Mouse (Mus musculus) embryo, embryonic 11 days (tissue): ENCODE data around the gene Khdrbs1.
"Not testable (repeated sequence)": the region's sequence is repeated elsewhere in the genome, so short reads cannot be mapped to it uniquely, and the experiment has no call there.

ENCODE experiments used
- DNase-seq: peaks from one replicate; pipeline ENCODE4 v3.0.0-alpha.2; 2015

The Khdrbs1 gene

DNA sequence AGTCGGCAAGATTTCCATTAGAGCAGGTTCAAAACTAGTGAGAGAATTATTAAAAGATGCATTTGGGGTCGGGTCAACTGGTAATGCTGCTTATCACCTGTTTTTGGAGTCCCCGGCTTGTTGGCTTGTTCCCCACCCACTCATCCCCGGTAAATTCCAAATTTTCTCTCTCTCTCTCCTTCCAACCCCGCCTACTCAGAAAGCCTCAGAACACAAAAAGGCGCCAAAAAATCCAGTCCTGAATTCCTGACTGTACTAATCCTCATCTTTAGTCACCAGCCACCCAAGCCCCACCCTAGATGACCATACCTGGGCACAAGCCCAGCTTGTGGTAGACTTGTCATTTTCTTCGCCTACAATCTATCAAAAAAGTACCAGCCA is 897 bp upstream of the Khdrbs1 start:
- peak; percentile 65 for DNase-seq

DNA sequence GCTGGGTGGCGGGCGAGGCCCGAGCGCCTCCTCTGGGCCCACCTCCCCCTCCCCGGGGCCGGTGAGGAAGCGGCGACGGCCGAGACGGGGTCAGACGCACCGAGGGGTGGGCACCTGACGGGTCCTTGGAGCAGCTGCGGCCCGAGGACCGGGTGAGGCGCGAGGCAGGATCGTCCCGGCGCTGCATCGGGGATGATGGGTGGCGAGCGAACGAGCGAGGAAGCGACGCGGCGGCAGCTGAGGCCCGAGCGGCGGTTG is 200 bp downstream of the Khdrbs1 start:
- DNase-seq: no peak

DNA sequence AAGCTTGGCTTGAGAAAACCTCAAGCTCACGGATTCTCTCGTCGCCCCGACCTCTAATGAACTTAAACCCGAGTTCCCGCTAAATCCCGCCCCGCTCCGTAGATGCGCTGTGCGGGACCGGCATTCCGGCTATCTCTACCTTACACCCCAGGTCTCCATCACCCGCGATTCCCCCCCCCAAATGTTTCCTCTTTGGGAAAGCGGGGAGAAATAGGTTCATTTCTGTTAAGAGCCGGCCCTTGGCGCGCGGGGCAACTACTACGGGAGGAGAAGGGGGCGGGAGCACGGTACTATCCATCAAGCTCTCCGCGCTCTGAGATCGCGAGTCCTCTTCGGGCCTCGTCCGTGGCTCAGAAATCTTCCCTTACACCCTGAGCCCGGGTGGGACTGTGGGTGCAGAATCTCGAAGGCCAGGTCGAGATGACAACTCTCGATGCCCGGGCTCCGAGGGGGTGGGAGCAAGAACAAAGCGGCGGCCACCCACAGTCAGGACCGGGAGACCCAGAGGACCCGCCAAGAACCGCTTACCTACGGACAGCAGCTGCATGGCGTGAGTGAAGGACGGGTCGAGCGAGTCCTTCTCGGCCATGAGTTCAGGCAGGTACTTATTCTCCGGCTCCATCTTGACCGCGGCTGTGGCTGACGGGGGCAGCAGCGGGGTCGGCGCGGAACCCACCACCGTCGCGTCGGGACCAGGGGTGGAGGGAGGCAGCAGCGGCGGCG is 691 bp downstream of the Khdrbs1 start:
- DNase-seq: peak; percentile 68

DNA sequence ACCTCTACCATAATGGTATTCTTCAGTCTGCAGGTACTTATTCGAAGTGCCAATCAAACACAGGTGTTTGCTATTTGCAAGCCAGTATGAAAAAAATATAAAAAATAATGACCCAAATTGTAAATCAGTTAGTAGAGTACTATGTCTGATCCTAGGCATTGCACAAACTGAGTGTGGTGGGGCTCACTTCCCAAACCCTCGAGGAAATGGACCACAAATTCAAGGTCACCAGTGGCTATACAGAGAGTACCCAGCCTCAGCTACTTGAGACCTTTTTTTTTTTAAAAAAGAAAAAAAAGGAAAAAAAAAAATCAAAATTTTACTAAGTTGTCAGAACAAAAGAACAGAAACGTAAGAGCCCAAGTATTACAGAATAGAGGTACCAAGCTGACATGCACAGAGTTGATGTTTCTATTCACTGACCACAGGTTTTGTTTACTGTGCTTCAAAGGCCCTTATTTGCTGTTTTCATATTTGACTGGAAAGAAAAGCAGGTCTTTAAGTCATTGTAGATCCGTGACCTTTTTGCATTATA is 2.9 kb downstream of the Khdrbs1 start:
- DNase-seq: no peak

DNA sequence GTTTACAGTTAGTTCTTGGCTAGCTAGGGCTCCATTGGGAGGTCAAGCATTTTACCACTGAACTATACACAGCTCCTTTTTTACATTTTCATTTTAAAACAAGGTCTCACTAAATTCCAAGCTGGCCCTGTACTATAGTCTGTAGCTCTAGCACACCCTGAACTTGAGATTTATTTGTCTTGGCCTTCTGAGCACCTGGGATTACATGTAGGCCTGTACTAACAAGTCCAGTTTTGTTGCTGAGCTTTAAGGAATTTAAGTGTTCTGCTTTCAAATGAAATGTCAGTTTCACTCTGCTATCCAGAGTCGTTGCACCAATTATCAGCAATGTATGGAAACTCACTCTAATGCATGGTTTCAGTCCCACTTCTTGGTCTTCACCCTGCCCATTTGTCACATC is 5.9 kb downstream of the Khdrbs1 start:
- DNase-seq: no peak

DNA sequence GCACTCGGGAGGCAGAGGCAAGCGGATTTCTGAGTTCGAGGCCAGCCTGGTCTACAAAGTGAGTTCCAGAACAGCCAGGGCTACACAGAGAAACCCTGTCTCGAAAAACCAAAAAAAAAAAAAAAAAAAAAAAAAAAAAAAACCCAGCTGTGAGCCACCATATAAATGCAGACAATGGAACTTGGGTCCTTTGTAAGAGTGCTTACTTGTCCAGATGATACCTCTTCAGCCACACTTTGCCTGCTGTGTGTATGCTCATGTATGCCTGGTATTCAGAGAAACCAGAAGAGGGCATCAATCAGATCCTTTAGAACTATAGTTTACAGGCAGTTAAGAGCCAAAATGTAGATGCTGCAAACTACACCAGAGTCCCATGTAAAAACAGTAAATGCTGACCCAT is 6.6 kb downstream of the Khdrbs1 start:
- not testable (repeated sequence) for DNase-seq

DNA sequence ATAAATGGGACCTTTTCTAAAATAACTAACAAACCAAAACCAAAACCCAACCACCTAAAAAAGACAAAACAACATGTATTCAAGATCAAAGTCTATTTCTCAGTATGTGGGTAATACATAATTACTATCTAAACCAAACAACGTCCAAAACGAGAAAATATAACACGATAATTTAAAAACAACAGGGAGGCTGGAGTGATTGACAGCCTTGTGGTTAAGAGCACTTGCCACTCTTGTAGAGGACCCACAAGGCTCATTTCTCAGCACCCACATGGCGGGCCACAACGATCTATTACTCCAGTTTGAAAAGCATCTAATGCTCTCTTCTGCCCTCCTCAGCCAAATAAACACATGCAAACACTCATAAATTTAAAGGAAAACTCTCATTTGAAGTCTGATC is 10.7 kb downstream of the Khdrbs1 start:
- no peak for DNase-seq

DNA sequence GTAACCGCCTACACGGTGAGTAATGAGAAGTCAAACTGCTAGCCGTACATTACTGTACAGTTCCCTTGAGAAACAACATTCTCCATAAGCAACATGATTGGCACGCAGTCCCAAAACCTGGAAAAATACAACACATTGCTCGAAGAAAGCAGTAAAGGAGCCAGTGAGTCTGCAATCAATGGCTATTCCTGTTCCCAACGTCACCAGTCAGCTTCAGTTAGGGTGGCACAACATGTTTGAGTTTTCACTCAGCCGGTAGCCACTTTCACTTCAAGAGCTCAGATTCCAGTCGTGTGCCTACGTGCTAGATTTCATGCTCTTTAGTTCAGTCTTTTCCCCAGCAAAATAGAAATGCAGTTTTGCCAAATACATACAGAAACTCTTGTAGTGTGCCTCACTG is 25.8 kb downstream of the Khdrbs1 start:
- no peak for DNase-seq

DNA sequence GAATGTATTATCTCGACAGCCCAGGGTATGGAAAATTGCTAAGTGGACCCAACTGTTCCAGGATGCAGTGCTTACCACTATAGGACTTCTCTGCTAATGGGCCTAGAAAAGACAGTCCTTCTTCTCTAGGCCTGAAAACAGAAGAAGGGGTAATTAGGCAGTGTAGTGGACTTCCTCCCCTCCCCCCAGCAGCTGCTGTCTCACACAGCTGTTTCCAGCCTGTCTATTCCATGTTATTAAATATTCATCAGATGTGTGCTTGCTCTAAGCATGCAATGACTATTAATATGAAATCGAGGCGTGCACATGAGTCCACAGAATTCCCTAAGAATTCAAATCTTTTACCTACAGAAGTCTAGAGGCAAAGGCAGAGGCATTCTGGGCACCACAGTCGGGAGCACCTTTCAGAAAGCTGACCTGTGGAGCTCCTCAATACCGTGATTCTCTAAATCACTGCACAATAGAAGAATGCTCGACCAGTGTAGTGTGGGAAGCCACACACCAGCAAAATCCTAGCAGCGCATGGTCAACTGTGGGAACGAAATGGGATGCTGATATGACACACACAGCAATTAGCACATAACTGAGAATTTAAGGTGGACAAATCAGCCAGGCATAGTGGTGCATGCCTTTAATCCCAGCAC is 32.5 kb downstream of the Khdrbs1 start:
- peak; percentile 18 for DNase-seq

DNA sequence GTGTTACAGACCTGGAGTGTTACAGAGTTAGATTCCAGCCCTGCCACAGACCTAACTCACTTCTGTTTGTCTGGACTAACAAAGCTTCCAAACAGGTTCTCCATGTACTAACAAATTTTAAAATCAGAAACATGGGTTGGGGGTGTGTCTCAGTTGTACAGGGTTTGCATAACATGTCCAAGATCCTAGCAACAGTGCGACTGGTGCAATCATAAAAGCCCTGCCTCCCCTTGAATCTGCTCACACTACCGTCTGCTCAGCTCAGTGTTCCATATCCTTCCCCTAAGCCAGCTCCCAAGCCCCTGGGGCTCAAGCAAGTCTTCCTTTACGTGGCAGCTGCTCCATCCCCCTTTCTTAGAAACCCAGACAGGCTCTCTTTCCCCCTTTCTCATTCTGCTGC is 35.4 kb downstream of the Khdrbs1 start:
- no peak for DNase-seq

DNA sequence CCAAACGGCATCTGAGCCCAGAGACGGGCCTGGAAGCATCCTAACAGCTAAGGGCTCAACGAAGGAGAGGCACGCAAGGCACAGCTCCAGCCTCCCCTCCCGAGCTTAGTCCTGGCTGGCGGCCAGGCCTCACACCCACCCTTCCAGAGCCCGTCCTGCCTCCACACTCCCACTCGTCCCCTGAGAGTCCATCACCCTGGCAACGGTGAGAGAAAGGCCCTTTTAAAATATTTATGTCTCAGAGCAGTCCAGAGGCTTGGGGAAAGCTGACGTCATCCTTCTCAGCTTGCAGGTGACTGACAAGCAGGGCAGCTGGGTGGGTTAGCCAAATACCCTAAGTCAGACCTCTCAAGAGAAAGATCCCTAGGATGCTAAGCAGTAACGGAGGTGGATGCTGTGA is 39.6 kb downstream of the Khdrbs1 start:
- peak; percentile 82 for DNase-seq

DNA sequence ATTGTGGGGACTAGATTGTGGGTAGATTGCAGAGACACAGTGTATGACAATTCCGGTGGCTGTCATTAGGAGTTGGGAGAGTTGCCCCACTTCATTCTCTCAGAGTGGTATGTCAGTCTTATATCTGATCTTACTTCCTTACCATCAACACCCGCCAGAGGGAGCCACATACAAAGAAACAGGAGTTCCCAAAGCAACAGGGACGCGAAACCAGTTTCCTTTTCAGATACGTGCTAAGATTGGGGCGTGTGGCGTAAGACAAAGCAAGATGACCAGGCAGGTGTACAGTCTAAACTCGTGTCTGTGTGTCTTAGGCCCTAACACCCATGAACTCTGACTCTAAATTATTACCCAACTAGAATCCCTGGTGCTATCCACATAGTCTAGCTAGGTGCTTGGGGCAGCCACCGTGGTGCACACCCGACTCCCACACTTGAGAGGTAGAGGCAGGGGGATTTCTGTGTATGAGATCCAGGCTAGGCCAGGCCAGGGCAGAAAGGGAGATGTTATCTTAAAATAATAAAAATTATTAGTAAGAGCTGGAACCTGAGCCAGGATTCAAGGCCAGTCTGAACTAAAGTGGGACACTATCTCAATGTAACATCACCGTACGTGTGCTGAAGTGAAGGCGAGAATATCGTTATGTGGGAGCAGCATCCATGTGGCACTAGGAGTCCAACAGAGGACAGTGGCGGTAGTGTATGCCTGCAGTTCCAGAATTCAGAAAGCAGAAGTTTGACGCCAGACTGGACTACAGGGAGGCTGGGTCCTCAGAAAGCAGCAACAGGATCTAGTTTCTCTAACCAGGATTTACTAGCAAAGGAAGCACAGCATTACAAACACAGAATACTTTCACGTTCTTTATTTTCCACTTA is 40.4 kb downstream of the Khdrbs1 start:
- peak; percentile 88 for DNase-seq

DNA sequence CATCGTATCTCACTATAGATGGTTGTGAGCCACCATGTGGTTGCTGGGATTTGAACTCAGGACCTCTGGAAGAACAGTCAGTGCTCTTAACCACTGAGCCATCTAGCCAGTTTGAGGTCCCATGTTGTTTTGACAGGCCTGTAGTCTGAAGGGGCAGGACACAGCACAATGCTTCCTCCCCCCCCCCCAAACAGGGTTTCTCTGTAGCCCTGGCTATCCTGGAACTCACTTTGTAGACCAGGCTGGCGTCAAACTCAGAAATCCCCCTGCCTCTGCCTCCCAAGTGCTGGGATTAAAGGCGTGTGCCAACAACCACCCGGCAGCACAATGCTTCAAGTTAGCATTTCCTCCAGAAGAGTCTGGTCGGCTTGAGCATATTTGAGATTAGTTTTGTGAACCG is 41.4 kb downstream of the Khdrbs1 start:
- not testable (repeated sequence) for DNase-seq

DNA sequence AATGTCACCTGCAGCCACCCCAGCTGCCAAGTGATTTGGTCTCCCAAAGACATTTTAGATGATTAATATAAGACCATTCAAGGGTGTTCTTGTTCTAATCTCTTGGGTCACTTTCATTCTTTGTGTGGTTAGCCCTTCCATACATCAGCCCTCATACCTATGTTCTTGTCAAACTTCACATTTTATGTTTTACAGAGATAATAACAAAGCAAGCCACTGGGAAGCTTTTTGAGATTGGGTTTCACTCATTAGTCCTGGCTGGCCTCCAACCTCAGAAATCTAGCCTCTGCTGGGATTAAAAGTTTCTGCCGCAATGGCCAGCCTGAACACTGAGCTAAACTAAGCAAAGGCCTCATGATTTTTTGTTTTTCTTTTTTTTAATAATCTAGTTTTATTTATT is 41.9 kb downstream of the Khdrbs1 start:
- no peak for DNase-seq

DNA sequence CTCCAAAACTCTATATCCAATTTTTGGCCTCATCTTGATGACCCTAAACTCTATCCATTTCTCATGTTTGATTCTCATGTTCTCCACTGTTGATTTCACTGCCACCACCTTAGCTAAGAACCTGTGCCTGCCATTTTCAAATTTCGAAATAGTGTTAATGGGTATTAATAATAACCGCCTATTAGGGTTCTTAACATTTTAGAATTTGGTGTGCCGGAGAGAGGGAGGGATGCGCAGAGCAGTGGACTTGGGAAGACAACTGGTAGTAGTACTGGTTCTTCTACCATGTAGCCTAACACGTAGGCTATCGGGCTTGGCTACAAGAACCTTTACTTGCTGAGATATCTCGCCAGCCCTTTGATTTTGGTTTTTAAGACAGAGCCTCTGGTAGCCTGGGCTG is 44.9 kb downstream of the Khdrbs1 start:
- DNase-seq: peak; percentile 22

DNA sequence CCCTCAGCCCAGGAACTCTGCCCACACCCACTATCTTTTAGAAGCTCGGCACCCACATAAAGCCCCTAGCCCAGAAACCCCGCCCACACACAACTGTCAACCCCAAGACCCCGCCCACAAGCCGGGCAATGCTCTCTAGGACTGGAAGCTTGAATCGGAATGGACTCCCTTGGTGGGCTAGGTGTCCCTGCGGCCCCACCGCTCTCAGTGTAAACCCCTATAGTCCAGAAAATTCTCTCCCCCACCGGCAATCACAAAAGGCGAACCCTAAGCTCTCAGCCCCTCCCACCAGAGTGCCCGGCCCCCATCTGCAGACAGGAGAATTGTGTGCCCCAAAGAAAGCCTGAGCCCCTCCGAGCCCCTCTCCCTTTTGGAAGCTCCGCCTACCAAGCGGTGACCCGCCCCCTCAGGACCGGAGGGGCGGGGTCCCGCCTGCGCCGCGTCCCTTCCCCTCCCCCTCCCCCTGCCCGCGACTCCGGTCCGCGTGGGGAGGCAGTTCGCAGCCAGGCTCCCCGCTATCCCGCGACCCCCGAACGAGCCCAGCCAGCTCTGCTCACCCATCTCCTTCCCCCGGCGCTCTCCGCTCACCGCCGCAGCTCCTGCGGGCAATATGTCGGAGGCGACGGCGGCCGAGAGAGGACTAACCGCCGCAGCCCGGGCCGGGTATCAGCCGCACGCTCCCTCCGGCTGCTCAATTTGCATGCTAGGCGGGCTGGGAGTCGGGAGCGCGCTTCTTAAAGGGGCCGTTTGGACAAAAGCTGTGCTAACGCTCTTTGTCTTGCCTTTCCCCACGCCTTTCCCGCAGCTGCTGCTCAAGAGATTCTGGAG is 45.7 kb downstream of the Khdrbs1 start, which contains the start of gene Tmem39b:
TSS of gene Tmem39b (minus strand) at position 681 of the 828 bp plus-strand sequence.
- peak; percentile 97 for DNase-seq

DNA sequence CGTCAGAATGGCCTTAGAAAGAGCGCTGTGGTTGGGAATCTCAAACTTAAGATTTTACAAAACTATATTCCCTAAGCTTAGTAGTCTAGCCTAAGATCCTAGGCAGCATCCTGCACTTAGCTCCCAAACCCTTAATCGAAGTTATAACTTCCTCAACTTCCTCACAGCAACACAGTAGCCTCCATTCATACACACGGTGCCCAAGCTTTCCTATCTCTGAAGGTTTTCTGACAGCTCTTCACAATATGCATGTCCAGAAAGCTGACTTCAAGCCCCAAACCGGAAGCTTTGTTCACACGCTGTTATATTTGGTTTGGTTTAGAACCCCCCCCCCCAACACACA is 46.3 kb downstream of the Khdrbs1 start:
- DNase-seq: no peak

DNA sequence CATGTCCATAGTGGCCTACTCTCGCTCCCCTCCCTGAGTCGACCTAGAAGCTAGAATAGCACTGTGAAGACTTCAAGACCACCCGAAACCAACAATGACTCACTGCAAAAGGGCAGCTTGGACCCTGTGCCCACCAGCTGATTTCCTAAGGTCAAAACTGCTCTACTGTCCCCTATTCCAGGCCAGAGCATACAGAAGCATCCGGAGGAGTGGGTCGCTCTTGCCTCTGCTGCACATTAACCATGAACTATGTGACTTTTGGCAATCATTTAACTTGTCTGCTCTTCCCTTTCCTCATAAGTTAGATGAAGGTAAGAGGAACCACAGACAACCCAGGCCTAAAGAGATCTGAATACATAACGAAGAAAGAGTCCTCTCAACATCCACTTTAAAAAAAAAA is 57.6 kb downstream of the Khdrbs1 start:
- no peak for DNase-seq

DNA sequence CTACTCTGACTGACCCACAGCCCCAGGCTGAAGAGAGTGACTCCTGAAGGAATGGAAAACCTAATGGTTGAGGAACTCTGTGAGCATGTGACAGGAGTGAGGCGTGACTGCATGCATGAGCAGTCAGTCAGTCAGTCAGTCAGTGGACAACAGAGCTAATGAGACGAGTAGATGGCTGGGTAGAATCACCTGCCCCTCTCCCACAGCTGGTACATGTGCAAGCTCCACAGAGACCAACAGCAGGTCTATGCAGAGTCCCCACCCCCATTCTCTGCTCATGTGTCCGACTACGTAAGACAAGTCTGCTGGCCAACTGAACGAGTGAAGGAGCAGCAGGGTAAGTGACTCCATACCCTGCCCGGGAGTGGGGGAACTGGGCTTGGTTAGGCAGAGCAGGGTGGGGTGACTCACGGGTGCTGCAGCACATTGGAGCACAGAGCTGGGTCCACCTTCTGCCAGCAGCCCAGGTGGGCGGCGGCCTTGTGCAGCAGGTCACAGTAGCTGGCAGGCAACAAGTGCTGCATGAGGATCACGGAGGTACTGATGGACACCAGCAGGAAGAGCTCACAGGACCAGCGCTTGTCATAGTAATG is 58.1 kb downstream of the Khdrbs1 start:
- DNase-seq: no peak

DNA sequence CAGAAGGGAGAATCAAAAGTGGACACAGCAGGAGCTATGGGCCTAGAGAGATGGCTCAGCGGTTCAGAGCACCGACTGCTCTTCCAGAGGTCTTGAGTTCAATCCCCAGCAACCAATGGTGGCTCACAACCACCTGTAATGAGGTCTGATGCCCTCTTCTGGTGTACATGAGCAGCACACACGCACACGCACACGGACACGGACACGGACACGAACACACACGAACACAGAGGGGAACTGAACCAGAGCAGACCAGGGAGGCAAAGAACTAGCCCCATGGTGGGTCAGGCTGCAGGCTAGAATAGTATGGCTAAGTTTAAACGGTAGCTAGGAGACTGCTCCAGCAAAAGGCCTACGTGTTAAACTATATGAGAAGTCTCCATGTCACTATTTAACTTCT is 60.3 kb downstream of the Khdrbs1 start:
- no peak for DNase-seq

DNA sequence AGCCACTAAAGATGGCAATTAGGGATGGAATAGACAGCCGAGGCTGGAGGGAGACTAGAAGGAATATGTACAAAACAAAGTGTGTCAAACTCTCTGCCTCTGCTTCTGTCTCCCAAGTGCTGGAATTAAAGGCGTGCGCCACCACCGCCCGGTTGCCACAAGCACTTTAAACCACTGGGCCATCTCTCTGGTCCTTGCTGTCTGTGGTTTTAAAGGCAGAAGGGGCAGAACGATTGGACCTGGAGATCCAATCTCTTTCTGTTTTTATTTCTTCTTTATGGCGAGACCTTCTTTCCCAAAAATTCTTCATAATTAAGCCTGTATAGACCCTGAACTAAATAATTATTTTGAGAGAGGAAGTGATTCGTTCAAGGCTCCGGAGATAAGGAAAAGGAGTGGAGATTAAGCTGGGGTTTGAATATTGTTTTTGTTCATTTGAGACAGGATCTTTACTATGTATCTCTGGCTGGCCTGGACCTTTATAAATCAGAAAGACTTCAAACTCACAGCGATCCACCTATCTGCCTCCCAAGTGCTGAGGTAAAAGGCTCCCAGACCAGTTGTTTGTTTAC is 69.1 kb downstream of the Khdrbs1 start:
- no peak for DNase-seq
